In genomic region chr8:84426582-84426981, GRCm38 (mm10) we compare ENCODE assay signal across 28 mouse cellular contexts. TPM values are rescaled to one million over a fixed set of nuclear protein-coding genes. Genes with fewer than 3 reads are reported as not detected.
A peak's percentile ranks its signal among the peaks of the same experiment; 100 is the strongest.
DNase-seq lines count a peak whose midpoint lies in the region; ATAC-seq lines count a peak whose summit lies in the region.
"Had no signal": no experiment of that assay in that cellular context is flagged by ENCODE, and none has a peak within 500 bp of the region (broad histone marks: within the 10 kb centered on the region; RNA-seq: fewer than 3 reads in every experiment).

No protein-coding gene starts in this region.

- H3K27me3 ChIP-seq in midbrain, embryonic 14.5 days (ENCODE audit: control insufficient read depth, insufficient read depth, low read length): no peaks in the 10 kb centered on the region
- H3K27me3 ChIP-seq: embryonic facial prominence, embryonic 15.5 days; forebrain, embryonic 12.5 days; kidney, embryonic 15.5 days; limb, embryonic 15.5 days; liver, embryonic 13.5 days; midbrain, embryonic 15.5 days; neural tube, embryonic 15.5 days; stomach, embryonic 15.5 days had no signal

- H3K4me3 ChIP-seq in midbrain, embryonic 14.5 days (replicated peaks; ENCODE audit: low read depth, low read length): no peak overlapping the region
- H3K4me3 ChIP-seq: embryonic facial prominence, embryonic 10.5 days; embryonic facial prominence, embryonic 15.5 days; forebrain, embryonic 12.5 days; heart, embryonic 15.5 days; kidney, embryonic 15.5 days; left cerebral cortex, adult 2 months; limb, embryonic 15.5 days; liver, embryonic 13.5 days; midbrain, embryonic 15.5 days; neural tube, embryonic 15.5 days; stomach, embryonic 15.5 days had no signal

- H3K9me3 ChIP-seq in midbrain, embryonic 14.5 days (ENCODE audit: control insufficient read depth, low read length): no peaks in the 10 kb centered on the region
- H3K9me3 ChIP-seq: embryonic facial prominence, embryonic 10.5 days; embryonic facial prominence, embryonic 15.5 days; forebrain, embryonic 12.5 days; G1E; heart, embryonic 15.5 days; kidney, embryonic 15.5 days; limb, embryonic 15.5 days; liver, embryonic 13.5 days; midbrain, embryonic 15.5 days; neural tube, embryonic 15.5 days; stomach, embryonic 15.5 days had no signal

- WGBS in midbrain, embryonic 14.5 days: 91% methylated on average over 8 of the region's 8 CpGs

- no peak for ATAC-seq in midbrain, embryonic 14.5 days (ENCODE audit: low FRiP score, low TSS enrichment)
- ATAC-seq: hindbrain, embryonic 16.5 days; lung, postnatal 0 days; midbrain, embryonic 15.5 days had no signal

- H3K4me2 ChIP-seq in midbrain, embryonic 14.5 days (ENCODE audit: low read length): no peak overlapping the region
- H3K4me2 ChIP-seq: embryonic facial prominence, embryonic 15.5 days; forebrain, embryonic 12.5 days; heart, embryonic 15.5 days; kidney, embryonic 15.5 days; limb, embryonic 15.5 days; liver, embryonic 13.5 days; midbrain, embryonic 15.5 days; neural tube, embryonic 15.5 days; stomach, embryonic 15.5 days had no signal

- peak; percentile 38 for DNase-seq in layer of hippocampus, adult 11-12 months (ENCODE audit: low spot score)
- no peak for DNase-seq in layer of hippocampus, postnatal 10 days (ENCODE audit: low spot score in 2 of 2)
- peak; percentile 87 for DNase-seq in cerebellum, adult 11 months
- peak; percentile 96 for DNase-seq in cerebellum, adult 9-10 months
- peak; percentile 87 to 89 for DNase-seq in cerebellum, postnatal 36 days
- no peak for DNase-seq in urinary bladder, postnatal 14 days (ENCODE audit: low spot score)
- DNase-seq in midbrain, embryonic 14.5 days: no peak
- DNase-seq: adrenal gland, postnatal 10 days; forebrain, postnatal 0 days; kidney, adult 18-20 months; kidney, postnatal 25 days; liver, embryonic 13.5 days; lung, adult 18-20 months; right cerebral cortex, postnatal 14 days; thymus, postnatal 14 days had no signal

- no peak overlapping the region for H3K9ac ChIP-seq in midbrain, embryonic 14.5 days (replicated peaks; ENCODE audit: low read length)
- H3K9ac ChIP-seq: embryonic facial prominence, embryonic 15.5 days; forebrain, embryonic 12.5 days; forebrain, postnatal 0 days; heart, embryonic 15.5 days; kidney, embryonic 15.5 days; limb, embryonic 15.5 days; liver, embryonic 13.5 days; midbrain, embryonic 15.5 days; neural tube, embryonic 15.5 days; stomach, embryonic 15.5 days had no signal

- H3K27ac ChIP-seq in midbrain, embryonic 14.5 days (replicated peaks; ENCODE audit: low read depth, low read length): no peak overlapping the region
- H3K27ac ChIP-seq: embryonic facial prominence, embryonic 10.5 days; embryonic facial prominence, embryonic 15.5 days; forebrain, embryonic 12.5 days; heart, embryonic 15.5 days; kidney, embryonic 15.5 days; left cerebral cortex, adult 2 months; limb, embryonic 15.5 days; liver, embryonic 13.5 days; midbrain, embryonic 15.5 days; neural tube, embryonic 15.5 days; stomach, embryonic 15.5 days had no signal

- H3K4me1 ChIP-seq in midbrain, embryonic 14.5 days (ENCODE audit: control insufficient read depth, insufficient read depth, low read length): no peaks in the 10 kb centered on the region
- H3K4me1 ChIP-seq: embryonic facial prominence, embryonic 10.5 days; embryonic facial prominence, embryonic 15.5 days; heart, embryonic 15.5 days; kidney, embryonic 15.5 days; limb, embryonic 15.5 days; liver, embryonic 13.5 days; midbrain, embryonic 15.5 days; stomach, embryonic 15.5 days had no signal

- peaks cover 7% of the 10 kb centered on the region; the same call in 1 of the 2 replicates for H3K36me3 ChIP-seq in midbrain, embryonic 14.5 days (ENCODE audit: control insufficient read depth, insufficient read depth, low read length)
- H3K36me3 ChIP-seq: embryonic facial prominence, embryonic 10.5 days; embryonic facial prominence, embryonic 15.5 days; forebrain, embryonic 12.5 days; G1E; heart, embryonic 15.5 days; kidney, embryonic 15.5 days; limb, embryonic 15.5 days; liver, embryonic 13.5 days; midbrain, embryonic 15.5 days; stomach, embryonic 15.5 days had no signal

RNA-seq across cellular contexts. Expression of gene Cacna1a, which starts 38.3 kb away (rescaled TPM):
- total RNA-seq in layer of hippocampus, postnatal 10 days (2021): 100 to 1,000 TPM; 222 to 231 TPM
- 13.8 and 16.1 TPM in 2 replicates for polyA plus RNA-seq in midbrain, embryonic 14.5 days (2014; fragmentation: Nextera tagmentation; extraction: Ambion mirVana)

Comparison
In these comparisons a context has a peak if more than half of its experiments do, and no peak if none do; other contexts are left out.
1. DNase-seq: peak in layer of hippocampus, adult 11-12 months (single experiment), cerebellum, adult 11 months (single experiment), cerebellum, adult 9-10 months (single experiment) and cerebellum, postnatal 36 days (2 of 2); none in layer of hippocampus, postnatal 10 days (0 of 2), urinary bladder, postnatal 14 days (single experiment) and midbrain, embryonic 14.5 days (single experiment).